Mouse (Mus musculus): ENCODE data around the gene Kif3a.
A peak's percentile ranks its signal among the peaks of the same experiment; 100 is the strongest.
"Not testable (repeated sequence)": the region's sequence is repeated elsewhere in the genome, so short reads cannot be mapped to it uniquely, and the experiment has no call there.

The Kif3a gene

DNA sequence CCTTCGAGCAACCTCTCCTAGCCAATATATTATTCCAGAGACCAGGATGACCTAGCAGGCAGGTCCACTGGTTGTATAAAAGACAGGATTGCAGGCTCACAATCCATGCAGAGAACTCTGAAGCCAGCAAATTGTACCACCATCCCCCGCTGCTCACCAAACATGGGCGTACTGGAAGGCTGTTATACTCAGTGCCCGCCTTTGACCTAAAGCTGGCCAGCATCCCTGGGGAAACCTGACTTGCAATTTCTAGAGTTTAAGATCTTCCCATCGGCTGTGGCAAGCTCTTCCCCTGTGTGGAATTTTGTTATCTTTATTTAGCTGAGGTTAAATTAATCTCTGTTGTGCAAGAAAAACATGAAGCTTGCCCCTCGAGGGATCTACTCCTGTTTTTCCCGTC lies 24.2 kb upstream of the Kif3a start:
- DNase-seq (ENCODE audit: low spot score in 2 of 2): no peak

GRCm38 (mm10) chr11:53546271-53546670 lies 20.9 kb upstream of the Kif3a start:
- DNase-seq (ENCODE audit: low spot score in 2 of 2): no peak

GRCm38 (mm10) chr11:53547566-53547965 lies 19.6 kb upstream of the Kif3a start:
- DNase-seq (ENCODE audit: low spot score in 2 of 2): no peak

DNA sequence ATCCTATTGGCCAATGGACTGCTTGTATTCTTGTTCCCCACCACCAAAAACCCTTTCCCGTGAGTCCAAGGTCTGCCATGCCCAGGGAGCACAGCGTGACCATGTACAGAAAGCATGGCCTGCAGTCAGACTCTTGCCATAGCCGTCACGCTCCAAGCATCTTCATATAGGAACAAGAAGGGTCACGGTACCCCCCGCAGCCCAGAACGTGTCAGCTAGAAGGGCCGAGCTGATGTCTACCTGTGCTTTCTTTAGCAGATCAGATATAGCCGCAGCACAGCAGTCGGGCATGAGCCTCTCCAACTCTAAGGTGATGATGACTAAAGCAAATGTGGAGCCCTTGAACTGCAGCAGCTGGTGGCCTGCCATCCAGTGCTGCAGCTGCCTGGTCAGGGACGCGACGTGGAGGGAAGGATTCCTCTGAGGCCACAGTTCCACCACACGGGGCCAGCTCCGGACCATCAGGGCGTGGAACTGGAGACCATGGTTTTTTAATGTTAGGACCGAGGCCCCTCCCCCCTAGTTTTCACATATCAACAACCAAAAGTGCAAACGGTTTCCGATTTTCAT lies 19.1 kb upstream of the Kif3a start:
- no peak for DNase-seq (ENCODE audit: low spot score in 2 of 2)

GRCm38 (mm10) chr11:53550714-53551113 lies 16.5 kb upstream of the Kif3a start:
- no peak for DNase-seq (ENCODE audit: low spot score in 2 of 2)

DNA sequence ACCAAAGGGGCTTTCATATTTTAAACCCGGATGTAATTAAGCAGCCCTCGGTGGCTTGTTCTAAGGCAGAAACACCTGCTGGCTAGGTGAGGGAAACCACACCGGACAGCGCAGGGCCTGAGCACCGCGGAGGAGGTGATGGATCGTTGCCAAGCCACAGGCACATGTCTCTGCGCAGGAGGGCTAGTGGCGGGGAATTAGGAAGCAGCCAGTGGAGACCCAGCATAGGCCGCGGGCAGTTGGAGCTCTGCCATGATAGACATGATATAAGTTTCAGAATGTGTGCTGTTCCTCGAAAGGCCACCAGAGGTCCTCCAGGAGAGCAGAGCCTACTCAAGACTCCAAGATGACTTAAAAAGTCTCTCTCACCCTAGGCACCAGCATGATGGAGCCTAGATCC lies 15.4 kb upstream of the Kif3a start:
- DNase-seq (ENCODE audit: low spot score in 2 of 2): peak in 1 of 2 experiments; percentile 7

DNA sequence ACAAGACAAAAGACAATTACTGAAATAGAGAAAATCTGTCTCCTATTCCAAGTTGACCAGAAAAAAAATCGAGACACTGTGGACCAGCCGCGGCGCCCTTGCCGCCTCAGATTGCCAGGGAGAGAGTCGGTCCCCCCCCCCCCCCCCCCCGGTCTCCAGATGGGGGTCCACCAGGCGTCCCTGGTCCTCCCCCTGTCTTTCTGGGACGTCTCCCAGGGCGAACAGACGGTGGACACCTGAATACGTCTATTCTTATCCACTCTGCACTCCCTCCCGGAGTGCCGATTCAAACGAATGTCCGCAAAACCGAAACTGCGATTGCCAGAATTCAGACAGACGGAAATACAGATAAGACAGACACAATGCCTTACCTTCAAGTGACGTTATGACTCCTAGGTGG lies 10.7 kb upstream of the Kif3a start:
- DNase-seq (ENCODE audit: low spot score in 2 of 2): not testable (repeated sequence)

DNA sequence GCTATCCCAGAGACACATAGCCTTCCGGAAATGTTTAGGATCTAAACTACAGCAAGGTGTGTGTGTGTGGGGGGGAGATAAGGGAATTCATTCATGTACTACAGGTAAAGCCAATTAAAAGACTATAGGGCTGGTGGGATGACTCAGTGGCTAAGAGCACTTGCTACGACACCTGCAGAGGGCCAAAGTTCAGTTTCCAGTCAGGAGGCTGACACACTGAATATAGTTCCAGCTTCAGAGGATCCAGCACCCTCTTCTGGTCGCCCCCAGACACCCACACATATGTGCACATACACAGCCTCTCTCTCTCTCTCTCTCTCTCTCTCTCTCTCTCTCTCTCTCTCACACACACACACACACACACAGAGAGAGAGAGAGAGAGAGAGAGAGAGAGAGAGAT lies 9.2 kb upstream of the Kif3a start:
- DNase-seq (ENCODE audit: low spot score in 2 of 2): not testable (repeated sequence)

- not testable (repeated sequence) for DNase-seq (ENCODE audit: low spot score in 2 of 2)
Measured at GRCm38 (mm10) chr11:53559980-53560379, 7.2 kb upstream of the Kif3a start.

DNA sequence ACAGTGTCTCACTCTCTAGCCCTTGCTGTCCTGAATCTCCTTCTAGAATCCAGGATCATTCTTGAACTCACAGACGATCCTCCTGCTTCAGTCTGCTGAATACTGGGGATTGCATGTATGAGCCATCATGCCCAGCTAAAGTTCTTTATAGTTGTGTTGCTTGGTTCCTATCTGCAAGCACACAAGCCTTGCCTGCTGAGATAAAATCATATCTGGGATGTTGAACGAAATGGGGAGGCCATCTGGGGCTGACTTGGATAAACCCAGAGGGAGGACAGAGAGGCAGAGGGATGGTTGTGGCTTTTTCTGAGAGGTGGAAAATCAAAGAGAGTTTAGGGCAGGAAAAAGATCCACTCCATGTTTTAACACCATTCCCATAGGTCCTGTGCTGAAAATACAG lies 5.2 kb upstream of the Kif3a start:
- no peak for DNase-seq (ENCODE audit: low spot score in 2 of 2)

- no peak for DNase-seq (ENCODE audit: low spot score in 2 of 2)
Measured at GRCm38 (mm10) chr11:53566646-53567045, 533 bp upstream of the Kif3a start.

DNA sequence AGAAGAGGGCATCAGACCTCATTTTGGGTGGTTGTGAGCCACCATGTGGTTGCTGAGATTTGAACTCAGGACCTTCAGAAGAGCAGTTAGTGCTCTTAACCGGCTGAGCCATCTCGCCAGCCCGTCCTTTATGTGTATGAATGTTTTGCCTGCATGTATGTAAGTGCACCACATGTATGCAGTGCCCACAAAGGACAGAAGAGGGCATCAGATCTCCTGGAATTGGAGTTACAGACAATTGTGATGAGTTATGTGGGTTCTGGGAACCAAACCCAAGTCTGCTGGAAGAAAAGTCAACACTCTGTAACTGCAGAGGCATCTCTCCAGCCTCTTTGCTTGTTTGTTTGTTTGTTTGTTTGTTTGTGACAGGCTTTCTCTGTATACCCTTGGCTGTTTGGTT lies 13.4 kb downstream of the Kif3a start:
- DNase-seq (ENCODE audit: low spot score in 2 of 2): no peak

- DNase-seq (ENCODE audit: low spot score in 2 of 2): no peak
Measured at GRCm38 (mm10) chr11:53583151-53583550, 16.0 kb downstream of the Kif3a start.

GRCm38 (mm10) chr11:53584849-53585248 lies 17.7 kb downstream of the Kif3a start:
- no peak for DNase-seq (ENCODE audit: low spot score in 2 of 2)

DNA sequence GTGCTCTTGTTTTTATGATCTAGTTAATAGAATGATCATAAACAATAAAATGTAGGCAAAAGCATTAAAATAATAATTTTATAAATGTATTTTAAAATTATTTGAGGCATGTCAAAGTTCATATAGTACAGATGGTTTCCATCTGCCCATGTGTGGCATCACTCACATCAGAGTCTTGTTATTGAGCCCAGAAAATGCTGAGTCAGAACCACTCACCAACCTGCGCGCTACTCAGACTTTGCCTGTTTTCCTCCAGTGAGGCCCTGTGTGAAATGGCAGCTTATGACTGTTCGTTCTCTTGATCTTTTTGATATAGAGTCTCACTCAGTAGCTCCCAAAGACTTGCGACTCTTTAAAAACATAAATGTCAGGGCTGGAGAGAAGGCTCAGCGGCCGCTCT lies 18.3 kb downstream of the Kif3a start:
- no peak for DNase-seq (ENCODE audit: low spot score in 2 of 2)

DNA sequence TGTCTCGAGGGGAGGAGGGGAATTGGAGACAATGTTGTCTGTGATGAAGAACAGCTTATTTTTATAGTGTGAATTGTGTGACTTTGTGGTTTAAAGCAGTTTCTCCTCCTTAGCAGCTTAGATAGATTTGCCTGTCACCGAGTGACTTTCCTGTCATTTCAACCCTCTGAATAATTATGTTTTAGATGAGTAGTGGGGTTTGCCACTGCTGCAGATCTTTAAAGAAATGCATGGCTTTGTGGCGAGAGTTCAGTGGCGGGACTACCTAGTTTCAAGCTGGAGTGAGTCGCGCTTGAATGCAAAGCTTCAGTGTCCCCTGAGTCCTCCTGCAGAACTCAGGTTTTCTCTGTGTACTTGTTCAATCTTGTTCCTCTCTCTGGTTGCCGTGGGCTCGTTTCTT lies 21.1 kb downstream of the Kif3a start:
- DNase-seq (ENCODE audit: low spot score in 2 of 2): no peak

DNA sequence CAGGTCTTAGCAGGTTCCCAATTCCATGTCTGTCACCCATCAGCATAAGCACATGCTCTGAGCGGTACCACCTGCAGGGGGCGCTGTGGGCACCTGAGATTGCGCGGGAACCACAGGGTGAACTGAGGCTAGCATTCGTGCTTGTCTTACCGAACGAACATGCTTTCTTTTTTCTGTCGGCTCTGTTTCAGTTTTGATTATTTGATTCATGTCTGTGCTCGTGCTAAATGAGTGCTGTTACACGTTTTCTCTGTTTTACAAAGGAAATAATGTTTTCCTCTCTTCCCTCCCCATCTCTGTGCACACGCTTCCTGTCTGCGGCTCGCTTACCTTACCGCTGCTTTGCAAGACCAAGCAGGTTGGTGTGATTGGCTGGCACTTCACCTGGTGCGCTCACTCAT lies 23.2 kb downstream of the Kif3a start:
- DNase-seq (ENCODE audit: low spot score in 2 of 2): peak; percentile 60 to 71

- no peak for DNase-seq (ENCODE audit: low spot score in 2 of 2)
Measured at GRCm38 (mm10) chr11:53591116-53591515, 23.9 kb downstream of the Kif3a start.

- DNase-seq (ENCODE audit: low spot score in 2 of 2): no peak
Measured at GRCm38 (mm10) chr11:53604983-53605382, 37.8 kb downstream of the Kif3a start.

DNA sequence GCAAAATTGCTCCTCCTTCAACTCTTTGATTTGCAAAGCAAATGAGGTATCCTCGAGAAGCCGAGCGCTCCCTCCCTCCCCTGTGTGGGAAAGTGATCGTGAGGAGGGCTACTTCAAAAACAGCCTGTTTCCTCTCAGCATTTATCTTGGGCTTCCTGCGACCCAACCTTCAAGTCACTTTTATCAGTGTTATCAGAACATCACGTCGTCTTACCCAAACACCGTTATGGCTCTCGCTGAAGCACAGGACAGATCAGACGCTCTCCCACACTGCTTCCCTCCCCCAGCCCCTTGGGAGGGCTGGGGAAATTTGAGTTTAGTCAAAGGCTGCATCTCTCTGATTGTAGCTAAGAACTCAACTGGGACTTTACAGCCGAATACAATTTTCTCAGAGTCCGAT lies 38.4 kb downstream of the Kif3a start:
- DNase-seq (ENCODE audit: low spot score in 2 of 2): no peak

DNA sequence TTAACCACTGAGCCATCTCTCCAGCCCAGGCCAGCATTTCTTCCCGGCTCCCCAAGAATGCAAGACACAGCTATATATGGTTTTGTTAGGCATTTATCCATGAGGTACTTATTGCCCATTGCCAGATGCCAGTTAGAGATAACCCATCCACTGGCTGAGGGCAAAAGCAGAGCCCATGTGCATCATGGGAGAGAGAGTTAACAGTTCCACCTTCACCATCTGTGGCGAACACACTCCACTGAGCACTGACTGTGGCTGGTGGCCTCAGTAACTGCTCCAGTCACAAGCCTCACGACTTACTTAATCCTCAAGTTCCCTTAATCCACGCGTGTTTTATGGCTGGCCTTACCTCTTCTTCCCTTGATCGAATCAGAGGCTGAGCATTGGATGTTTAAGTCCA lies 42.1 kb downstream of the Kif3a start:
- no peak for DNase-seq (ENCODE audit: low spot score in 2 of 2)

DNA sequence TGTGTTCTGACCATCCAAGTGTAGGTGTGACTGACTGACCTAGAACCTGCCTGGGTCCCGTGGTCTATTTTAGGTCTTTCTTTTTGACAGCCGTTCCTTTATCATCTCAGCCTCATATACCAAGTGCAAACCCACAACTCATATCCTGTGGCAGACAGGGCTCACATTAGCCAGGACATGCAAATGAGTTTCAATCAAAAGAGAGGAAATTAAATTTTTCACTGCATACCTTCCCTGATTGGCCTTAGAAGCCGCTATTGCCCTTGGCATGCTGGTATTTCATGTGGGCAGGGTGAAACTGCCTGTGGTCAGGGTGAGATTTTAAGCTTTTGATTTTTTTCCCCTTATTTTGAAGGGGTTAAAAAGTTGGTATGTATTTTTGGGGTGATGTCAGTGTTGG lies 42.5 kb downstream of the Kif3a start:
- no peak for DNase-seq (ENCODE audit: low spot score in 2 of 2)

DNA sequence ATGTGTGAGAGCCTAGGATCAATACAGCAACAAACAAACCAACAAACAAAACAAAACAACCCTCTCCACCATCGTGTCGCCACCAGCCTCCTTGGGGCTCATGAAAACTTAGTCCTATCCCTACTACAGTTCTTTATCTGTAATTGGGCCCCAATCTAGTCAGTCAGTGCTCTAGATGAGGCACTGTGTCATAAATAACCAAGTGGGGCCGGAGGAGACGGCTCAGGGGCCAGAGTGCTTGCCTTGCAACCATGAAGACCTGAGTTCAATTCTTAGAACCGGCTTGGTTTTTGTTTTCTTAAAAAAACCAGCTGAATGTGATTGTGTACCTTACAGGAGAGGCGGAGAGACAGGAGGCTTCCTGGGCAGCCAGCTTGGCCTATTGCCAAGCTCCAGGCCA lies 48.0 kb downstream of the Kif3a start:
- DNase-seq (ENCODE audit: low spot score in 2 of 2): no peak

DNA sequence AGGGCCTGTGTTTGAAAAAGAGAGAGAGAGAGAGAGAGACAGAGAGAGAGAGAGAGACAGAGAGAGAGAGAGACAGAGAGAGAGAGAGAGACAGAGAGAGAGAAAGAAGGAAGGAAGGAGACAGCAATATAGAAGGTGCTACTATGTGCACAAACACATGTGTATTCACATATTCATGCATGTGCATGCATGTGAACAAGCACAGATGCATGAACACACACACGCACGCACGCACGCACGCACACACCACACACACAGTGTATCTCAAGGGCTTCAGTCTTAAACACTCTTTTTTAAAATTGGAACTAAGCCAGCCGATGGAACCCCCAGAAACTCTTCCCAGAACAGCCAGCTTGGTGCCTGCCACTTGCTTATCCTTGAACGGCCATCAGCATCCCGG lies 48.4 kb downstream of the Kif3a start:
- no peak for DNase-seq (ENCODE audit: low spot score in 2 of 2)

Measured in spleen, postnatal 14 days (tissue).